Mouse (Mus musculus): ENCODE measurements at regions not wholly inside any gene's neighbourhood (a gene's known extent, or its start where the extent isn't known, plus 50 kb on each side); places are given as distances from the start of the nearest gene placed in this dataset.

- peak; percentile 92 for DNase-seq (ENCODE audit: low spot score)
Observed at GRCm38 (mm10) chr17:9905501-9906462, 236.3 kb upstream of the Pabpc6 start.

- peak; percentile 20 for DNase-seq (ENCODE audit: low spot score)
Observed at GRCm38 (mm10) chr17:9904525-9904991, 235.0 kb upstream of the Pabpc6 start.

- DNase-seq (ENCODE audit: low spot score), result no peak
Observed at GRCm38 (mm10) chr17:9903313-9903712, 233.8 kb upstream of the Pabpc6 start.

- DNase-seq (ENCODE audit: low spot score), result no peak
Observed at GRCm38 (mm10) chr17:9896964-9897363, 227.4 kb upstream of the Pabpc6 start.

GRCm38 (mm10) chr17:9895686-9896082, 226.2 kb upstream of the Pabpc6 start:
- DNase-seq (ENCODE audit: low spot score), result no peak

GRCm38 (mm10) chr17:9894828-9895685, 225.5 kb upstream of the Pabpc6 start:
- peak; percentile 64 for DNase-seq (ENCODE audit: low spot score)

- DNase-seq (ENCODE audit: low spot score), result peak; percentile 69
Observed at GRCm38 (mm10) chr17:9893966-9894365, 224.4 kb upstream of the Pabpc6 start.

- peak; percentile 59 for DNase-seq (ENCODE audit: low spot score)
Observed at GRCm38 (mm10) chr17:9892776-9893175, 223.3 kb upstream of the Pabpc6 start.

GRCm38 (mm10) chr17:9892141-9892540, 222.6 kb upstream of the Pabpc6 start:
- no peak for DNase-seq (ENCODE audit: low spot score)

- DNase-seq (ENCODE audit: low spot score), result no peak
Observed at GRCm38 (mm10) chr17:9888494-9888893, 219.0 kb upstream of the Pabpc6 start.

- DNase-seq (ENCODE audit: low spot score), result no peak
Observed at GRCm38 (mm10) chr17:9885110-9885509, 215.6 kb upstream of the Pabpc6 start.

GRCm38 (mm10) chr17:9882639-9883226, 213.2 kb upstream of the Pabpc6 start:
- DNase-seq (ENCODE audit: low spot score), result peak; percentile 31

- DNase-seq (ENCODE audit: low spot score), result no peak
Observed at GRCm38 (mm10) chr17:9879556-9880206, 210.2 kb upstream of the Pabpc6 start.

GRCm38 (mm10) chr17:9873695-9874094, 204.2 kb upstream of the Pabpc6 start:
- DNase-seq (ENCODE audit: low spot score), result no peak

GRCm38 (mm10) chr17:9870237-9870636, 200.7 kb upstream of the Pabpc6 start:
- DNase-seq (ENCODE audit: low spot score), result no peak

- DNase-seq (ENCODE audit: low spot score), result no peak
Observed at GRCm38 (mm10) chr17:9868747-9869281, 199.3 kb upstream of the Pabpc6 start.

- DNase-seq (ENCODE audit: low spot score), result no peak
Observed at GRCm38 (mm10) chr17:9864254-9864653, 194.7 kb upstream of the Pabpc6 start.

- DNase-seq (ENCODE audit: low spot score), result no peak
Observed at GRCm38 (mm10) chr17:9861923-9862854, 192.7 kb upstream of the Pabpc6 start.

GRCm38 (mm10) chr17:9861346-9861745, 191.8 kb upstream of the Pabpc6 start:
- no peak for DNase-seq (ENCODE audit: low spot score)

Measured in embryo, embryonic 10 days (tissue).